Comparison of ENCODE assay signal across 8 mouse cellular contexts in genomic region chr6:38007459-38007858, GRCm38 (mm10). TPM values are rescaled to one million over a fixed set of nuclear protein-coding genes. Genes with fewer than 3 reads are reported as not detected.
DNase-seq lines count a peak whose midpoint lies in the region; ATAC-seq and TF ChIP-seq lines count a peak whose summit lies in the region.

No protein-coding gene starts in this region.

- H3K4me2 ChIP-seq in heart, embryonic 11.5 days: no peak overlapping the region

- H3K4me3 ChIP-seq in heart, adult 2 months: no peak overlapping the region
- no peak overlapping the region for H3K4me3 ChIP-seq in heart, embryonic 11.5 days (ENCODE audit: low read depth, low read length)
- H3K4me3 ChIP-seq in embryonic facial prominence, embryonic 10.5 days: no peak overlapping the region

- no peak for ATAC-seq in heart, embryonic 11.5 days (replicated peaks; ENCODE audit: insufficient number of reproducible peaks, low FRiP score, low TSS enrichment)
- ATAC-seq in megakaryocyte, adult 5-6 weeks (ENCODE audit: poor library complexity, severe bottlenecking): peak; percentile 56

- peak; percentile 51; the same call in 1 of the 2 replicates for TF ChIP-seq EP300 in heart, adult 2 months (IDR thresholded peaks at IDR 0.05; ENCODE audit: insufficient read depth, low read depth, low read length)

- H3K27me3 ChIP-seq in heart, adult 2 months (ENCODE audit: control insufficient read depth, insufficient read depth, low read length): 0 out of 2 replicates have a peak, but pooled peaks cover 1% of the 10 kb centered on the region
- H3K27me3 ChIP-seq in heart, embryonic 11.5 days (ENCODE audit: control insufficient read depth, insufficient read depth, low read length): no peaks in the 10 kb centered on the region
- H3K27me3 ChIP-seq in embryonic facial prominence, embryonic 10.5 days (replicated peaks; ENCODE audit: low read depth, poor library complexity, severe bottlenecking): no peaks in the 10 kb centered on the region

- H3K9me3 ChIP-seq in heart, embryonic 11.5 days (replicated peaks; ENCODE audit: control insufficient read depth, low read length): no peaks in the 10 kb centered on the region
- H3K9me3 ChIP-seq in embryonic facial prominence, embryonic 10.5 days: no peaks in the 10 kb centered on the region

- DNase-seq in heart, adult 2 months: peak in 1 of 2 experiments; percentile 30
- DNase-seq in adrenal gland, postnatal 25 days: peak; percentile 10
- DNase-seq in embryonic facial prominence, embryonic 10.5 days (ENCODE audit: low spot score): peak; percentile 59
- DNase-seq in heart, postnatal 10 days: peak; percentile 65 to 76
- DNase-seq in layer of hippocampus, adult 8-10 months (ENCODE audit: low spot score in 2 of 2): peak; percentile 18 to 26
- peak; percentile 36 for DNase-seq in right cerebral cortex, postnatal 14 days

- WGBS in heart, adult 2 months: 5% methylated on average over 6 of the region's 6 CpGs
- 8% methylated on average over 6 of the region's 6 CpGs for WGBS in heart, embryonic 11.5 days (ENCODE audit: insufficient replicate concordance)
- 12% methylated on average over 6 of the region's 6 CpGs for WGBS in embryonic facial prominence, embryonic 10.5 days

- H3K79me2 ChIP-seq in heart, adult 2 months (replicated peaks; ENCODE audit: control insufficient read depth, insufficient read depth, low read length): no peaks in the 10 kb centered on the region

- H3K4me1 ChIP-seq in heart, adult 2 months (ENCODE audit: control insufficient read depth, insufficient read depth, low read length): no peaks in the 10 kb centered on the region
- no peaks in the 10 kb centered on the region for H3K4me1 ChIP-seq in heart, embryonic 11.5 days (ENCODE audit: control insufficient read depth, insufficient read depth, low read length)
- 0 out of 2 replicates have a peak, but pooled peaks cover 3% of the 10 kb centered on the region for H3K4me1 ChIP-seq in embryonic facial prominence, embryonic 10.5 days

- TF ChIP-seq CTCF in heart, adult 2 months (IDR thresholded peaks at IDR 0.05): peak; percentile 65

- TF ChIP-seq POLR2A in heart, adult 2 months (IDR thresholded peaks at IDR 0.05; ENCODE audit: insufficient read depth, low read depth, low read length): no peak

- intact Hi-C loops in heart, adult 2 months (cut with DNase I): loop anchor here (1.0 to 5.0 kb wide), 5 partner anchors 59 to 540 kb away; no protein-coding TSS in a partner anchor
- intact Hi-C loops in heart, postnatal 10 days (cut with DNase I): loop anchor here (5.0 kb wide), 3 partner anchors 150 to 415 kb away; no protein-coding TSS in a partner anchor

- no peaks in the 10 kb centered on the region for H3K36me3 ChIP-seq in heart, adult 2 months (ENCODE audit: control insufficient read depth, insufficient read depth, low read length)
- no peaks in the 10 kb centered on the region for H3K36me3 ChIP-seq in heart, embryonic 11.5 days (ENCODE audit: control insufficient read depth, insufficient read depth, low read length)
- no peaks in the 10 kb centered on the region for H3K36me3 ChIP-seq in embryonic facial prominence, embryonic 10.5 days (replicated peaks)

- no peak overlapping the region for H3K27ac ChIP-seq in heart, adult 2 months
- no peak overlapping the region for H3K27ac ChIP-seq in heart, embryonic 11.5 days (ENCODE audit: low read depth, low read length)
- no peak overlapping the region for H3K27ac ChIP-seq in embryonic facial prominence, embryonic 10.5 days (replicated peaks)

- H3K9ac ChIP-seq in heart, adult 2 months (ENCODE audit: low read depth, low read length): no peak overlapping the region
- H3K9ac ChIP-seq in heart, embryonic 11.5 days (ENCODE audit: low read depth, low read length): no peak overlapping the region

RNA-seq across cellular contexts. Expression of gene Svopl, which starts 39.3 kb away (rescaled TPM):
- total RNA-seq in heart, adult 2 months (2021): under 1 TPM; 0.39 to 0.41 TPM
- polyA plus RNA-seq in heart, adult 2 months (2012; rRNA removed): 0.85 and 2.1 TPM in 2 replicates
- polyA plus RNA-seq in heart, embryonic 11.5 days (2014; fragmentation: Nextera tagmentation; extraction: Ambion mirVana): 0.15 and 0.30 TPM in 2 replicates
- total RNA-seq in adrenal gland, postnatal 25 days (2021): 1.7 and 1.9 TPM in 2 replicates
- 1.8 and 2.4 TPM in 2 replicates for polyA plus RNA-seq in embryonic facial prominence, embryonic 10.5 days (2016; fragmentation: Nextera tagmentation; extraction: Ambion mirVana)
- 1 to 10 TPM in 1 of 2 experiments, under 1 TPM in 1; 0.57 to 1.1 TPM for total RNA-seq in heart, postnatal 10 days (2021)
- total RNA-seq in layer of hippocampus, adult 8-10 months (2022): under 1 TPM; 0.45 to 0.83 (median 0.67) TPM
- not detected in 2 replicates for total RNA-seq in megakaryocyte, adult 5-6 weeks (2015)
- not detected in 2 replicates for total RNA-seq in megakaryocyte, adult 5-6 weeks (2017)
